Mouse (Mus musculus) midbrain, embryonic 15.5 days (tissue): Measurements from ENCODE around the gene Cd3d. TPM values are rescaled to one million over a fixed set of nuclear protein-coding genes. Genes with fewer than 3 reads are reported as not detected.
"Not testable (repeated sequence)": the region's sequence is repeated elsewhere in the genome, so short reads cannot be mapped to it uniquely, and the experiment has no call there.

Experiments used
- ATAC-seq: fragments of 200-750 bp; cut with Nextera tagmentation; replicated peaks from 2 replicates; pipeline ENCODE4 v1.8.0; 2017; ENCODE audit warnings: moderate TSS enrichment
- H3K27ac ChIP-seq: fragments of 300-500 bp; sonication (generic); 2 replicates; pipeline ENCODE4 v1.5.1; 2015; ENCODE audit warnings: mild to moderate bottlenecking, inconsistent platforms
- H3K27me3 ChIP-seq: fragments of 300-500 bp; sonication (generic); replicated peaks from 2 replicates; pipeline ENCODE4 v1.6.1; 2015; ENCODE audit warnings: inconsistent platforms
- H3K36me3 ChIP-seq: fragments of 300-500 bp; sonication (generic); replicated peaks from 2 replicates; pipeline ENCODE4 v1.6.1; 2015; ENCODE audit warnings: inconsistent platforms
- H3K4me1 ChIP-seq: fragments of 300-500 bp; sonication (generic); 2 replicates; pipeline ENCODE4 v1.6.1; 2015; ENCODE audit warnings: inconsistent platforms
- H3K4me2 ChIP-seq: fragments of 300-500 bp; sonication (generic); 2 replicates; pipeline ENCODE4 v1.6.1; 2015; ENCODE audit warnings: inconsistent platforms, mild to moderate bottlenecking, moderate library complexity
- H3K4me3 ChIP-seq: fragments of 300-500 bp; sonication (generic); 2 replicates; pipeline ENCODE4 v1.5.1; 2015; ENCODE audit warnings: mild to moderate bottlenecking, inconsistent platforms
- H3K9ac ChIP-seq: fragments of 300-500 bp; sonication (generic); 2 replicates; pipeline ENCODE4 v1.6.1; 2015; ENCODE audit warnings: mild to moderate bottlenecking, inconsistent platforms
- H3K9me3 ChIP-seq: fragments of 300-500 bp; sonication (generic); 2 replicates; pipeline ENCODE4 v1.6.1; 2016; ENCODE audit warnings: inconsistent platforms
- WGBS: fragments of 180-500 bp; shearing (Covaris S2); methylation state at CpG from one replicate; pipeline ENCODE4 v1.1.7; 2015; ENCODE audit warnings: mixed read lengths; 5-methylcytosine and 5-hydroxymethylcytosine counted together
- polyA plus RNA-seq: library from polyadenylated mRNA; unstranded; fragments of >200 nt; fragmentation: Nextera tagmentation; extraction: Ambion mirVana; gene quantifications from 2 replicates; pipeline ENCODE4 v1.2.1, GENCODE M21; 2015

Cd3d gene
- not detected in 2 replicates for polyA plus RNA-seq

GRCm38 (mm10) chr9:44981676-44982075 lies at the start of gene Cd3d:
Cd3d (plus strand) TSS chr9:44981786.
- H3K4me1 ChIP-seq, result no peaks in the 10 kb centered on the region
- H3K9me3 ChIP-seq, result no peaks in the 10 kb centered on the region
- H3K4me2 ChIP-seq, result no peak within 1 kb of the TSS
- no peak within 1 kb of the TSS for H3K27ac ChIP-seq
- no peak for ATAC-seq
- H3K36me3 ChIP-seq, result no peaks in the 10 kb centered on the region
- H3K9ac ChIP-seq, result no peak within 1 kb of the TSS
- WGBS, result 77% methylated on average over 4 of the region's 4 CpGs
- no peaks in the 10 kb centered on the region for H3K27me3 ChIP-seq
- no peak within 1 kb of the TSS for H3K4me3 ChIP-seq

GRCm38 (mm10) chr9:44941756-44942155 lies 39.8 kb upstream of the Cd3d start:
- no peak for ATAC-seq
- WGBS, result 97% methylated on average over 4 of the region's 4 CpGs

GRCm38 (mm10) chr9:44942421-44942820 lies 39.2 kb upstream of the Cd3d start:
- 97% methylated on average over 4 of the region's 4 CpGs for WGBS
- ATAC-seq, result no peak

More at GRCm38 (mm10) chr9:44941756-44942155, 39.8 kb upstream of the Cd3d start:
- no peak overlapping the region for H3K4me2 ChIP-seq
- H3K36me3 ChIP-seq, result peaks cover 74% of the 10 kb centered on the region
- H3K9ac ChIP-seq, result no peak overlapping the region
- no peak overlapping the region for H3K4me3 ChIP-seq
- H3K4me1 ChIP-seq, result no peaks in the 10 kb centered on the region
- no peaks in the 10 kb centered on the region for H3K9me3 ChIP-seq
- H3K27ac ChIP-seq, result no peak overlapping the region
- no peaks in the 10 kb centered on the region for H3K27me3 ChIP-seq

GRCm38 (mm10) chr9:44946185-44946695 lies 35.3 kb upstream of the Cd3d start:
- Histone ChIP-seq H3K4me2 (no peak overlapping the region), H3K9me3 (no peaks in the 10 kb centered on the region), H3K9ac (no peak overlapping the region), H3K4me3 (no peak overlapping the region), H3K36me3 (peaks cover 79% of the 10 kb centered on the region), H3K4me1 (no peaks in the 10 kb centered on the region), H3K27ac (no peak overlapping the region), H3K27me3 (no peaks in the 10 kb centered on the region)
- ATAC-seq, result no peak
- 95% methylated on average over 7 of the region's 7 CpGs for WGBS

More at GRCm38 (mm10) chr9:44942421-44942820, 39.2 kb upstream of the Cd3d start:
- Histone ChIP-seq H3K4me1 (no peaks in the 10 kb centered on the region), H3K27ac (no peak overlapping the region), H3K4me3 (no peak overlapping the region), H3K27me3 (no peaks in the 10 kb centered on the region), H3K36me3 (peaks cover 77% of the 10 kb centered on the region), H3K9me3 (no peaks in the 10 kb centered on the region), H3K4me2 (no peak overlapping the region), H3K9ac (no peak overlapping the region)

GRCm38 (mm10) chr9:44947836-44948235 lies 33.8 kb upstream of the Cd3d start:
- Histone ChIP-seq H3K4me1 (no peaks in the 10 kb centered on the region), H3K9ac (no peak overlapping the region), H3K27ac (no peak overlapping the region), H3K4me3 (no peak overlapping the region), H3K9me3 (no peaks in the 10 kb centered on the region), H3K36me3 (peaks cover 76% of the 10 kb centered on the region), H3K27me3 (no peaks in the 10 kb centered on the region), H3K4me2 (no peak overlapping the region)
- WGBS, result 92% methylated on average over 5 of the region's 5 CpGs
- no peak for ATAC-seq

GRCm38 (mm10) chr9:44954432-44954831 lies 27.2 kb upstream of the Cd3d start:
- no peak for ATAC-seq
- Histone ChIP-seq H3K4me1 (no peaks in the 10 kb centered on the region), H3K4me2 (no peak overlapping the region), H3K27ac (no peak overlapping the region), H3K9me3 (no peaks in the 10 kb centered on the region), H3K27me3 (no peaks in the 10 kb centered on the region), H3K9ac (no peak overlapping the region), H3K4me3 (no peak overlapping the region), H3K36me3 (peaks cover 69% of the 10 kb centered on the region)
- WGBS, result 97% methylated on average over 3 of the region's 3 CpGs

- under 1% methylated on average over 39 of the region's 39 CpGs for WGBS
- Histone ChIP-seq H3K27me3 (0 out of 2 replicates have a peak, but pooled peaks cover under 1% of the 10 kb centered on the region), H3K9me3 (no peaks in the 10 kb centered on the region), H3K9ac (peak within 1 kb of the TSS; percentile 80), H3K27ac (peak within 1 kb of the TSS; percentile 80), H3K4me3 (peak within 1 kb of the TSS; percentile 93), H3K36me3 (peaks cover 7% of the 10 kb centered on the region; the same call in 1 of the 2 replicates), H3K4me1 (peaks cover 15% of the 10 kb centered on the region), H3K4me2 (peak within 1 kb of the TSS; percentile 86)
- peak; percentile 94 for ATAC-seq
Observed at GRCm38 (mm10) chr9:44965126-44965832, 16.3 kb upstream of the Cd3d start, which contains the start of gene Ube4a. Ube4a (minus strand) TSS chr9:44965600.

- 13% methylated on average over 10 of the region's 10 CpGs for WGBS
- Histone ChIP-seq H3K27ac (peak overlapping the region; percentile 80), H3K9me3 (no peaks in the 10 kb centered on the region), H3K9ac (peak overlapping the region; percentile 51), H3K36me3 (peaks cover 7% of the 10 kb centered on the region; the same call in 1 of the 2 replicates), H3K4me1 (peaks cover 15% of the 10 kb centered on the region), H3K4me2 (peak overlapping the region; percentile 86), H3K27me3 (0 out of 2 replicates have a peak, but pooled peaks cover 3% of the 10 kb centered on the region), H3K4me3 (peak overlapping the region; percentile 93)
- ATAC-seq, result peak; percentile 68
Observed at GRCm38 (mm10) chr9:44965833-44966466, 15.6 kb upstream of the Cd3d start.

GRCm38 (mm10) chr9:44966815-44967242 lies 14.8 kb upstream of the Cd3d start:
- WGBS, result 27% methylated on average over 3 of the region's 3 CpGs
- Histone ChIP-seq H3K4me1 (peaks cover 15% of the 10 kb centered on the region), H3K36me3 (0 out of 2 replicates have a peak, but pooled peaks cover 2% of the 10 kb centered on the region), H3K4me3 (no peak overlapping the region), H3K27ac (no peak overlapping the region), H3K9me3 (no peaks in the 10 kb centered on the region), H3K4me2 (no peak overlapping the region), H3K27me3 (0 out of 2 replicates have a peak, but pooled peaks cover 6% of the 10 kb centered on the region), H3K9ac (no peak overlapping the region)
- no peak for ATAC-seq

- not testable (repeated sequence) for H3K9ac ChIP-seq, H3K27ac ChIP-seq, H3K4me2 ChIP-seq, ATAC-seq, H3K4me3 ChIP-seq, H3K36me3 ChIP-seq, H3K27me3 ChIP-seq, H3K9me3 ChIP-seq
- H3K4me1 ChIP-seq, result peaks cover 15% of the 10 kb centered on the region
- 88% methylated on average over 5 of the region's 5 CpGs for WGBS
Observed at GRCm38 (mm10) chr9:44967763-44968162, 13.8 kb upstream of the Cd3d start.

GRCm38 (mm10) chr9:44969450-44969849 lies 12.1 kb upstream of the Cd3d start:
- H3K36me3 ChIP-seq, result no peaks in the 10 kb centered on the region
- no peak overlapping the region for H3K27ac ChIP-seq
- no peak overlapping the region for H3K9ac ChIP-seq
- no peak overlapping the region for H3K4me3 ChIP-seq
- ATAC-seq, result no peak
- peaks cover 12% of the 10 kb centered on the region for H3K27me3 ChIP-seq
- no peak overlapping the region for H3K4me2 ChIP-seq
- WGBS, result 74% methylated on average over 1 of the region's 1 CpGs
- H3K9me3 ChIP-seq, result no peaks in the 10 kb centered on the region
- peaks cover 11% of the 10 kb centered on the region for H3K4me1 ChIP-seq

- WGBS, result 82% methylated on average over 6 of the region's 6 CpGs
- no peaks in the 10 kb centered on the region for H3K9me3 ChIP-seq
- peaks cover 3% of the 10 kb centered on the region for H3K27me3 ChIP-seq
- no peak overlapping the region for H3K9ac ChIP-seq
- no peak overlapping the region for H3K4me3 ChIP-seq
- no peaks in the 10 kb centered on the region for H3K36me3 ChIP-seq
- no peak overlapping the region for H3K27ac ChIP-seq
- ATAC-seq, result no peak
- H3K4me2 ChIP-seq, result no peak overlapping the region
- no peaks in the 10 kb centered on the region for H3K4me1 ChIP-seq
Observed at GRCm38 (mm10) chr9:44977813-44978212, 3.8 kb upstream of the Cd3d start.
